24 mouse cellular contexts compared by ENCODE assay signal in the genomic region with DNA sequence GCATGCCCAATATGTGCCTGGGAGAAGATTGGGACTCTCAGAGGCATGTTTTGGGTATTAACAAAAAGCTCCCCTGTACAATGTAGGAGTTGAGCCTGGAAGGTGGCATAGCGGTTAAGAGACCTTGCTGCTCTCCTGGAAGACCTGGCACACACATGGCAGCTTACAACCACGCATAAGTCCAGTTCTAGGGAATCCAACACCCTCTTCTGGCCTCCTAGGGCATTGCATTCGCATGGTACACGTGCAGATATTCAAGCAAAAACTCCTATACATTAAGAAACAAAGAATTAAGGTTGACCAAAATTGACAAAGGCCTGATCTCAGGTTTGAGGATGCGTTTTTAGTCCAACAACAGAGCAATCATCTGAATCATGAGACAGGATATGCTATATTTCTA. TPM values are rescaled to one million over a fixed set of nuclear protein-coding genes. Genes with fewer than 3 reads are reported as not detected.
"Had no signal": no experiment of that assay in that cellular context is flagged by ENCODE, and none has a peak within 500 bp of the region (broad histone marks: within the 10 kb centered on the region; RNA-seq: fewer than 3 reads in every experiment).

No protein-coding gene starts in this region.

- ATAC-seq: lung, postnatal 0 days; midbrain, embryonic 13.5 days; midbrain, embryonic 16.5 days had no signal

- H3K9ac ChIP-seq: kidney, embryonic 15.5 days; limb, embryonic 13.5 days; liver, embryonic 15.5 days; midbrain, embryonic 13.5 days had no signal

- H3K9me3 ChIP-seq: kidney, embryonic 15.5 days; limb, embryonic 10.5 days; limb, embryonic 13.5 days; liver, embryonic 15.5 days; megakaryocyte, embryonic 14.5 days; midbrain, embryonic 10.5 days; midbrain, embryonic 13.5 days had no signal

- H3K27ac ChIP-seq: kidney, embryonic 15.5 days; limb, embryonic 10.5 days; limb, embryonic 13.5 days; liver, embryonic 15.5 days; midbrain, embryonic 10.5 days; midbrain, embryonic 13.5 days; stomach, postnatal 0 days had no signal

- H3K4me3 ChIP-seq: kidney, embryonic 15.5 days; limb, embryonic 10.5 days; limb, embryonic 13.5 days; liver, embryonic 15.5 days; megakaryocyte, embryonic 14.5 days; midbrain, embryonic 10.5 days; midbrain, embryonic 13.5 days; myocyte had no signal

- H3K4me2 ChIP-seq: kidney, embryonic 15.5 days; limb, embryonic 13.5 days; liver, embryonic 15.5 days; midbrain, embryonic 13.5 days had no signal

- DNase-seq: kidney, adult 11 months; kidney, adult 8-10 months; kidney, postnatal 10 days; kidney, postnatal 4 days; liver; lung, adult 2 months; right cerebral cortex, adult 18-20 months; right cerebral cortex, postnatal 14 days; right cerebral cortex, postnatal 4 days; thymus, adult 2 months; thymus, postnatal 14 days; thymus, postnatal 4 days had no signal

- H3K27me3 ChIP-seq: kidney, embryonic 15.5 days; limb, embryonic 13.5 days; liver, embryonic 15.5 days; megakaryocyte, embryonic 14.5 days; midbrain, embryonic 13.5 days had no signal

- H3K36me3 ChIP-seq: kidney, embryonic 15.5 days; limb, embryonic 10.5 days; limb, embryonic 13.5 days; liver, embryonic 15.5 days; midbrain, embryonic 10.5 days; midbrain, embryonic 13.5 days had no signal

- H3K4me1 ChIP-seq: kidney, embryonic 15.5 days; limb, embryonic 10.5 days; limb, embryonic 13.5 days; liver, embryonic 15.5 days; megakaryocyte, embryonic 14.5 days; midbrain, embryonic 10.5 days; midbrain, embryonic 13.5 days had no signal

RNA-seq across cellular contexts. Expression of a gene that starts 32.3 kb away (rescaled TPM):
- polyA plus RNA-seq: lung, postnatal 0 days; myocyte; stomach, embryonic 14.5 days; thymus, adult 2 months had no signal
